ENCODE assay signal across 8 mouse cellular contexts in the genomic region with DNA sequence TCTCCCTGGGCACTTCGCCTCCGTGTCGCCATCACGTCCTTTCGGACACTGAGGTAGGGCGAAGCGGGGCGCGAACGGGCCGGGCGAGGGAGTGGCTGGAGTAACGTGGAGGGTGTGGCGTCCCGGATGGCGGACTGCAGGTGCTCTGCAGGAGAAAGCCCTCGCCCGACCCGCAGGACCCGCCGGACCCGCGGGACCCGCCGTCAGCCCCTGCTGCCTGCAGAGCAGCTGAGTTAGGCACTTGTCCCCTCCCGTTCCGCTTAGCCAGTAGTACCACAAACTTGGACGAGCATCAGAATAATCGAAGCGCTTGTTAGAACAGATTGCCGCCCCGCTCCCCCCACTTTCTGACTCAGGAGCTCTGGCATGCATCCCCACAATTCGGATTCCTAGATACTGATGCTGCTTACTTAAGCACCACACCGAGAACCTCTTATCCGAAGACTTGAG. TPM values are rescaled to one million over a fixed set of nuclear protein-coding genes. Genes with fewer than 3 reads are reported as not detected.
DNase-seq lines count a peak whose midpoint lies in the region; ATAC-seq and TF ChIP-seq lines count a peak whose summit lies in the region.

No protein-coding gene starts in this region.

- TF ChIP-seq POLR2A in cerebellum, adult 2 months (IDR thresholded peaks at IDR 0.05; ENCODE audit: borderline replicate concordance, insufficient read depth, low read length) = no peak
- TF ChIP-seq POLR2A in CH12.LX (IDR thresholded peaks at IDR 0.05; ENCODE audit: low read depth, low read length) = no peak
- TF ChIP-seq POLR2A in testis, adult 2 months (IDR thresholded peaks at IDR 0.05; ENCODE audit: control insufficient read depth, low read depth, low read length) = no peak

- under 1% methylated on average over 35 of the region's 35 CpGs for WGBS in cerebellum, adult 2 months
- under 1% methylated on average over 26 of the region's 35 CpGs for WGBS in hindbrain, embryonic 13.5 days
- WGBS in midbrain, embryonic 10.5 days = under 1% methylated on average over 35 of the region's 35 CpGs

- H3K27me3 ChIP-seq in cerebellum, adult 2 months (ENCODE audit: control insufficient read depth, insufficient read depth, low read length) = no peaks in the 10 kb centered on the region
- H3K27me3 ChIP-seq in CH12.LX (replicated peaks) = no peaks in the 10 kb centered on the region
- no peaks in the 10 kb centered on the region for H3K27me3 ChIP-seq in hindbrain, embryonic 13.5 days
- H3K27me3 ChIP-seq in midbrain, embryonic 10.5 days (ENCODE audit: low read depth, poor library complexity, severe bottlenecking) = no peaks in the 10 kb centered on the region
- no peaks in the 10 kb centered on the region for H3K27me3 ChIP-seq in testis, adult 2 months (ENCODE audit: control insufficient read depth, insufficient read depth, low read length)

- dilution Hi-C loops in CH12.LX (cut with MboI; ENCODE audit: extremely low pct_ligation_motif_present, extremely low pct_unique_long_range_greater_than_20kb, low sequenced_read_pairs) = no loop called here

- peaks cover 3% of the 10 kb centered on the region; the same call in 1 of the 2 replicates for H3K4me1 ChIP-seq in cerebellum, adult 2 months (ENCODE audit: control insufficient read depth, insufficient read depth, low read length)
- peaks cover 8 to 55% of the 10 kb centered on the region in 2 experiments for H3K4me1 ChIP-seq in CH12.LX (ENCODE audit: control insufficient read depth in 1 of 2, insufficient read depth in 2 of 2)
- peaks cover 47% of the 10 kb centered on the region for H3K4me1 ChIP-seq in hindbrain, embryonic 13.5 days (replicated peaks)
- peaks cover 39% of the 10 kb centered on the region for H3K4me1 ChIP-seq in midbrain, embryonic 10.5 days
- H3K4me1 ChIP-seq in testis, adult 2 months (ENCODE audit: control insufficient read depth, insufficient read depth, low read length) = peaks cover 4% of the 10 kb centered on the region

- ATAC-seq in hindbrain, embryonic 13.5 days (ENCODE audit: low FRiP score) = no peak

- peak overlapping the region; percentile 23 for H3K9ac ChIP-seq in CH12.LX (ENCODE audit: insufficient read depth, low read depth)
- peak overlapping the region; percentile 84 for H3K9ac ChIP-seq in hindbrain, embryonic 13.5 days

- H3K36me3 ChIP-seq in CH12.LX (replicated peaks in 1 of 2; ENCODE audit: control insufficient read depth in 1 of 2, insufficient read depth in 1 of 2, low read length in 1 of 2) = peaks cover 28 to 42% of the 10 kb centered on the region in 2 experiments
- peaks cover 45% of the 10 kb centered on the region for H3K36me3 ChIP-seq in hindbrain, embryonic 13.5 days
- H3K36me3 ChIP-seq in midbrain, embryonic 10.5 days = peaks cover 54% of the 10 kb centered on the region
- H3K36me3 ChIP-seq in testis, adult 2 months (ENCODE audit: control insufficient read depth, insufficient read depth, low read length) = peaks cover 3% of the 10 kb centered on the region

- peak overlapping the region; percentile 76 for H3K4me2 ChIP-seq in CH12.LX (ENCODE audit: insufficient read depth, low read depth, poor library complexity, severe bottlenecking)
- H3K4me2 ChIP-seq in hindbrain, embryonic 13.5 days = peak overlapping the region; percentile 86

- TF ChIP-seq EP300 in CH12.LX (IDR thresholded peaks at IDR 0.05; ENCODE audit: low read length) = no peak

- H3K27ac ChIP-seq in cerebellum, adult 2 months (ENCODE audit: insufficient read depth, low read length) = no peak overlapping the region
- peak overlapping the region; percentile 10; the same call in 1 of the 2 replicates for H3K27ac ChIP-seq in CH12.LX (ENCODE audit: insufficient read depth, low read depth)
- peak overlapping the region; percentile 73 for H3K27ac ChIP-seq in hindbrain, embryonic 13.5 days
- H3K27ac ChIP-seq in midbrain, embryonic 10.5 days (replicated peaks) = peak overlapping the region; percentile 93
- peak overlapping the region; percentile 82 for H3K27ac ChIP-seq in testis, adult 2 months (ENCODE audit: control insufficient read depth, insufficient read depth, low read depth, low read length)

- TF ChIP-seq RAD21 in CH12.LX (IDR thresholded peaks at IDR 0.05; ENCODE audit: low read depth, low read length) = no peak

- in situ Hi-C loops in CH12.LX (cut with MboI; ENCODE audit: low pct_ligation_motif_present, low pct_unique_long_range_greater_than_20kb, low sequenced_read_pairs) = no loop called here

- peaks cover 21% of the 10 kb centered on the region for H3K79me2 ChIP-seq in CH12.LX (replicated peaks; ENCODE audit: control insufficient read depth, extremely low read depth, insufficient read depth, poor library complexity, severe bottlenecking)

- no peak for DNase-seq in cerebellum, adult 2 months
- DNase-seq in cerebellum, postnatal 10 days = no peak
- no peak for DNase-seq in CH12.LX (ENCODE audit: extremely low read depth)
- DNase-seq in embryo, embryonic 11 days = peak; percentile 57
- DNase-seq in left cerebral cortex, postnatal 25 days (ENCODE audit: low spot score in 2 of 2) = peak; percentile 65 to 85
- DNase-seq in midbrain, embryonic 10.5 days (ENCODE audit: low spot score) = no peak

- H3K4me3 ChIP-seq in cerebellum, adult 2 months (replicated peaks; ENCODE audit: insufficient read depth, low read depth, low read length) = peak overlapping the region; percentile 75
- peak overlapping the region; percentile 48 to 78 (median 63) for H3K4me3 ChIP-seq in CH12.LX (replicated peaks in 1 of 3; ENCODE audit: low read depth in 2 of 3, low read length in 2 of 3, poor library complexity in 1 of 3)
- H3K4me3 ChIP-seq in hindbrain, embryonic 13.5 days = peak overlapping the region; percentile 79
- H3K4me3 ChIP-seq in midbrain, embryonic 10.5 days = peak overlapping the region; percentile 83
- peak overlapping the region; percentile 87 for H3K4me3 ChIP-seq in testis, adult 2 months (ENCODE audit: control insufficient read depth, low read depth, low read length)

- H3K9me3 ChIP-seq in CH12.LX (replicated peaks; ENCODE audit: low read length) = no peaks in the 10 kb centered on the region
- no peaks in the 10 kb centered on the region for H3K9me3 ChIP-seq in hindbrain, embryonic 13.5 days
- no peaks in the 10 kb centered on the region for H3K9me3 ChIP-seq in midbrain, embryonic 10.5 days (replicated peaks)

- TF ChIP-seq CTCF in cerebellum, adult 2 months (IDR thresholded peaks at IDR 0.05; ENCODE audit: borderline replicate concordance, insufficient read depth, low read depth, low read length) = no peak
- no peak for TF ChIP-seq CTCF in CH12.LX (conservative IDR thresholded peaks at IDR 0.05 in 1 of 2, IDR thresholded peaks at IDR 0.05 in 1 of 2; ENCODE audit: low read depth in 2 of 2, low read length in 2 of 2)
- no peak for TF ChIP-seq CTCF in testis, adult 2 months (IDR thresholded peaks at IDR 0.05; ENCODE audit: control insufficient read depth, insufficient read depth, insufficient replicate concordance, low read depth, low read length)

- intact Hi-C loops in left cerebral cortex, postnatal 25 days (cut with DNase I) = loop anchor here (2.0 to 5.0 kb wide), 2 partner anchors 95 to 116 kb away; no protein-coding TSS in a partner anchor

TF ChIP-seq in CH12.LX, 34 proteins besides CTCF, POLR2A, EP300 and RAD21:
- 0 out of 2 replicates have a peak, but pooled peaks have one; percentile 6 for TF ChIP-seq NELFE (IDR thresholded peaks at IDR 0.05; ENCODE audit: low read depth, low read length)
- TF ChIP-seq SMC3 (IDR thresholded peaks at IDR 0.05; ENCODE audit: low read depth, low read length) = no peak
TF ChIP-seq in CH12.LX: peak in this region for 1.

RNA-seq across cellular contexts. Expression of gene Lmln, which starts 0.4 kb away (rescaled TPM):
- 12.2 and 14.1 TPM in 2 replicates for polyA plus RNA-seq in cerebellum, adult 2 months (2012; rRNA removed)
- total RNA-seq in CH12.LX (2012; rRNA removed) (3.2 and 3.7 TPM in 2 replicates), CH12.LX (2014; rRNA removed) (1.5 and 1.7 TPM in 2 replicates)
- polyA plus RNA-seq in CH12.LX (2012; ENCODE audit: insufficient read length, low read depth) = 2.6 and 3.2 TPM in 2 replicates
- polyA plus RNA-seq in hindbrain, embryonic 13.5 days (2015; fragmentation: Nextera tagmentation; extraction: Ambion mirVana) = 3.3 and 4.4 TPM in 2 replicates
- 10 to 100 TPM; 11.7 to 13.5 TPM for total RNA-seq in left cerebral cortex, postnatal 25 days (2021)
- polyA plus RNA-seq in midbrain, embryonic 10.5 days (2016; fragmentation: Nextera tagmentation; extraction: Ambion mirVana) = 3.8 and 3.9 TPM in 2 replicates
- 7.3 and 10.8 TPM in 2 replicates for polyA plus RNA-seq in testis, adult 2 months (2012; rRNA removed)

RNA-seq across cellular contexts. Expression of gene Rpl35a, which starts 6.5 kb away (rescaled TPM):
- polyA plus RNA-seq in cerebellum, adult 2 months (2012; rRNA removed) = 590 and 665 TPM in 2 replicates
- total RNA-seq in CH12.LX (2012; rRNA removed) (3,875 and 4,003 TPM in 2 replicates), CH12.LX (2014; rRNA removed) (5,433 and 7,521 TPM in 2 replicates)
- 3,182 and 3,281 TPM in 2 replicates for polyA plus RNA-seq in CH12.LX (2012; ENCODE audit: insufficient read length, low read depth)
- 566 and 585 TPM in 2 replicates for polyA plus RNA-seq in hindbrain, embryonic 13.5 days (2015; fragmentation: Nextera tagmentation; extraction: Ambion mirVana)
- total RNA-seq in left cerebral cortex, postnatal 25 days (2021) = 100 to 1,000 TPM; 266 to 275 TPM
- 787 and 975 TPM in 2 replicates for polyA plus RNA-seq in midbrain, embryonic 10.5 days (2016; fragmentation: Nextera tagmentation; extraction: Ambion mirVana)
- 267 and 293 TPM in 2 replicates for polyA plus RNA-seq in testis, adult 2 months (2012; rRNA removed)

RNA-seq across cellular contexts. Expression of gene Iqcg, which starts 6.7 kb away (rescaled TPM):
- 1.7 and 2.2 TPM in 2 replicates for polyA plus RNA-seq in cerebellum, adult 2 months (2012; rRNA removed)
- 3.4 and 5.0 TPM in 2 replicates for total RNA-seq in CH12.LX (2012; rRNA removed)
- total RNA-seq in CH12.LX (2014; rRNA removed) = 7.3 and 13.0 TPM in 2 replicates
- polyA plus RNA-seq in CH12.LX (2012; ENCODE audit: insufficient read length, low read depth) = 21.8 and 31.3 TPM in 2 replicates
- polyA plus RNA-seq in hindbrain, embryonic 13.5 days (2015; fragmentation: Nextera tagmentation; extraction: Ambion mirVana) = 6.4 and 6.8 TPM in 2 replicates
- total RNA-seq in left cerebral cortex, postnatal 25 days (2021) = 1 to 10 TPM; 4.6 to 5.5 TPM
- polyA plus RNA-seq in midbrain, embryonic 10.5 days (2016; fragmentation: Nextera tagmentation; extraction: Ambion mirVana) = 3.9 and 4.5 TPM in 2 replicates
- polyA plus RNA-seq in testis, adult 2 months (2012; rRNA removed) = 21.8 and 22.8 TPM in 2 replicates

Comparison
In these comparisons a context has a peak if more than half of its experiments do, and no peak if none do; other contexts are left out.
1. DNase-seq: peak in embryo, embryonic 11 days (single experiment) and left cerebral cortex, postnatal 25 days (2 of 2); none in cerebellum, adult 2 months (0 of 2), cerebellum, postnatal 10 days (0 of 2), CH12.LX (single experiment) and midbrain, embryonic 10.5 days (single experiment).
2. Peak in every context shown above with its lines, with median percentiles within 50 percentile points of each other: H3K4me3 ChIP-seq.